Mouse (Mus musculus) heart, embryonic 11.5 days (tissue): Measurements from ENCODE around the gene Kynu. TPM values are rescaled to one million over a fixed set of nuclear protein-coding genes. Genes with fewer than 3 reads are reported as not detected.

ENCODE experiments used
- ATAC-seq: fragments of 200-750 bp; cut with Nextera tagmentation; replicated peaks from 2 replicates; pipeline ENCODE4 v1.8.0; 2017; ENCODE audit warnings: moderate library complexity; ENCODE audit not compliant: insufficient number of reproducible peaks, low FRiP score, low TSS enrichment
- H3K27ac ChIP-seq: fragments of 300-500 bp; sonication (generic); 2 replicates; pipeline ENCODE4 v1.5.1; 2014; ENCODE audit warnings: mild to moderate bottlenecking, low read depth, low read length
- H3K27me3 ChIP-seq: fragments of 300-500 bp; sonication (generic); 2 replicates; pipeline ENCODE4 v1.6.1; 2014; ENCODE audit warnings: mild to moderate bottlenecking, low read length, mixed read lengths; ENCODE audit not compliant: control insufficient read depth, insufficient read depth
- H3K36me3 ChIP-seq: fragments of 300-500 bp; sonication (generic); 2 replicates; pipeline ENCODE4 v1.6.1; 2014; ENCODE audit warnings: mild to moderate bottlenecking, low read length, moderate library complexity, mixed read lengths; ENCODE audit not compliant: control insufficient read depth, insufficient read depth
- H3K4me1 ChIP-seq: fragments of 300-500 bp; sonication (generic); 2 replicates; pipeline ENCODE4 v1.6.1; 2014; ENCODE audit warnings: low read length; ENCODE audit not compliant: control insufficient read depth, insufficient read depth
- H3K4me2 ChIP-seq: fragments of 300-500 bp; sonication (generic); 2 replicates; pipeline ENCODE4 v1.6.1; 2014; ENCODE audit warnings: mild to moderate bottlenecking, moderate library complexity
- H3K4me3 ChIP-seq: fragments of 300-500 bp; sonication (generic); 2 replicates; pipeline ENCODE4 v1.5.1; 2014; ENCODE audit warnings: low read depth, low read length
- H3K9ac ChIP-seq: fragments of 300-500 bp; sonication (generic); 2 replicates; pipeline ENCODE4 v1.6.1; 2014; ENCODE audit warnings: mild to moderate bottlenecking, low read depth, low read length, moderate library complexity
- H3K9me3 ChIP-seq: fragments of 300-500 bp; sonication (generic); replicated peaks from 2 replicates; pipeline ENCODE4 v1.6.1; 2016; ENCODE audit warnings: low read length; ENCODE audit not compliant: control insufficient read depth
- WGBS: fragments of 180-500 bp; shearing (Covaris S2); extraction: QIAGEN DNeasy Blood & Tissue Kit; methylation state at CpG from one replicate; pipeline ENCODE4 v1.1.7; 2014; ENCODE audit not compliant: insufficient replicate concordance; 5-methylcytosine and 5-hydroxymethylcytosine counted together
- polyA plus RNA-seq: library from polyadenylated mRNA; unstranded; fragments of >200 nt; fragmentation: Nextera tagmentation; extraction: Ambion mirVana; gene quantifications from 2 replicates; pipeline ENCODE4 v1.2.1, GENCODE M21; 2014

The Kynu gene
- not detected in 2 replicates for polyA plus RNA-seq

DNA sequence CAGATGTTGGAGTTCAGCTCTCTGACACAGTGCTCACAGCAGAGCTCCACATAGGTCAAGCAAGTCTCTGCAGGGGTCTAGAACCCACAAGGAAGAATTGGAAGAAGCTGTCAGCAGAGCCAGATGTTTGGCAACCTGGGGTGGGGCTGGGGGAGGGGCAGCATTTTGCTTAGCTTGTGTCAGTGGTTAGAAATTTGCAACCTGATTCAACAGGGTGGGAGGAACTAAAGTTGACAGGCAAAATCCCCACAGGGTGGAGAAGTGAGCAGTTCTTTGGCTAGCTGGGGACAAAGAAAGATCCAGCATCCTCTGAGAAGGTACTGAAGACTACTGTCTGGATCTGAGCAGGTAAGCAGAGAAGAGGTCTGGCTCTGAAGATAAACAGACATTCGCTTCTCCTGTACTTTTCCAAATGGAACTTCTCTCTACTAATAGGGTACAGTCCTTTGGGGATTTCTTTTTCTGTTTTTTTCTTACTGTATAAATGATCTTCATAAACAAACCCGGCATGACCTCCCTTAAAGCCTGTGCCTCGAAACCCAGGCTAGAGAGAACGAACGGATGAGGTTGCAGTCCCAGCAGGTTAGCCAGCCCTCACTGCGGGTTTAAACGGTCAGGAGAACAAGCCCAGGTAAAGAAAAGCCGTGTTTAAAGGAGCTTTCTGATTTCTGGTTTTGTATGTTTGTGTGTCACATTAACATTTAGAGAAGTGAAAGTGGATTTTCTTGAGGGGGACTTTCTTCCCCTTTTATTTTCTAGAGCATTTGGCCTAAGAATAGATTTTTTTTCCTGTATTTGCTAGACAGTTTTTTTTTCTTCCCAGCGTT, at the start of gene Kynu:
Gene Kynu, plus strand, starts transcription at position 268 of the 827 bp plus-strand sequence.
- H3K27me3 ChIP-seq = no peaks in the 10 kb centered on the region
- WGBS = 32% methylated on average over 9 of the region's 9 CpGs
- no peaks in the 10 kb centered on the region for H3K9me3 ChIP-seq
- H3K9ac ChIP-seq = no peak within 1 kb of the TSS
- ATAC-seq = no peak
- no peak within 1 kb of the TSS for H3K4me2 ChIP-seq
- H3K36me3 ChIP-seq = no peaks in the 10 kb centered on the region
- no peaks in the 10 kb centered on the region for H3K4me1 ChIP-seq
- H3K27ac ChIP-seq = no peak within 1 kb of the TSS
- H3K4me3 ChIP-seq = no peak within 1 kb of the TSS

DNA sequence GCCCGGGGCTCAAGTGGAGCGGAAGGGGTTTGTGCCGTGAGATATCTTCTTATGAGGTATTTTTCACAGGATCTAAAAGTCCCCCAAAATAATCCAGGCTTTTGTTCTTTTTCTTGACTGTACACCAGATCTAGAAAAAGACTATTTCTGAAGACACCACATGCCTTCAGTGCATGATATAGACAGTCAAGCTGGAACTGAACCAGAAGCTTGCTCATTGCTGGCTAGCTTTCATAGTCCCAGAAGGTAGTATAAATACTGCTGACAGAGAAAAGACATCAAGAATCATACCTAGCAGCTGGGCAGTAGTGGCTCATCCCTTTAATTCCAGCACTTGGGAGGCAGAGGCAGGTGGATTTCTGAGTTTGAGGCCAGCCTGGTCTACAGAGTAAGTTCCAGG, 48.9 kb upstream of the Kynu start:
- Histone ChIP-seq H3K27me3 (no peaks in the 10 kb centered on the region), H3K36me3 (no peaks in the 10 kb centered on the region), H3K27ac (no peak overlapping the region), H3K4me3 (no peak overlapping the region), H3K9me3 (no peaks in the 10 kb centered on the region), H3K9ac (no peak overlapping the region), H3K4me2 (no peak overlapping the region), H3K4me1 (no peaks in the 10 kb centered on the region)
- WGBS = 92% methylated on average over 3 of the region's 3 CpGs
- no peak for ATAC-seq

DNA sequence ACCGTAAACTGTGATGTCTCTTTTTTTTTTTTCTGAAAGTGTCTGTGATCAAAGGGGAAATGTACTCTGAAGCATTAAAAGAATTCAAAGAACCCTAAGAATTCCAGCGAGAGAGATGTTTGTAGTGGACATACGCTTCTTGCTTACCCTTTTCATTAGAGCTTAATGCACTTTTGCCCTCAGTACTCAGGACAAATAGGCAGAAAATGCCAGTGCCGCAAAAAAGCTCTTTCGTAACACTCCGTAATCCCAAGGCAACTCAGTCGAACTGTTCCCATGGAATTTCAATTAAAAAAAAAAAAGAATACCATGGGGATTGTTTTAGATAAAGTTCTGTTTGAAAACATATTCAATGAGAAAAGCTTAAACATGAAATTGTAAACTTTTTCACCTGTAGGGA, 41.3 kb upstream of the Kynu start:
- Histone ChIP-seq H3K4me3 (no peak overlapping the region), H3K4me1 (no peaks in the 10 kb centered on the region), H3K9me3 (no peaks in the 10 kb centered on the region), H3K27me3 (no peaks in the 10 kb centered on the region), H3K9ac (no peak overlapping the region), H3K36me3 (no peaks in the 10 kb centered on the region), H3K27ac (no peak overlapping the region), H3K4me2 (no peak overlapping the region)
- no peak for ATAC-seq
- WGBS = 46% methylated on average over 7 of the region's 7 CpGs

DNA sequence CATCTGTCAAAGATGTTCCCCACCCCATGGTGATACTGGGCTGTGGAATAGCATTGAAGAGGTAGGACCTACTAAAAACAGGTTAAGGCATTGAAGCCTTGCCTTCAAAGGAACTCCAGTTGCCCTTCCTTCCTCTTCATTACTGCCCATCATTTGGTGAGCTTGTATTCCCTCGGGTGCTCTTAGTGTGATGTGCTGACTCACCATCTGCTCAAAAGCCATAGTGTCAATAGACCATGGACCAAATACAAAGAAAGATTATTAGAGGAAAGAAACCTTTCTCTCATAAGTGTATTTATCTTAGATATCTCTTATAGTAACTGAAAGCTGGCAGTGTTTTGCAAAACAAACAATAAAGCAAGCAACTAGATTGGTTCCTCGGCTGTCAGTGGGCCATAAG, 20.7 kb upstream of the Kynu start:
- Histone ChIP-seq H3K27ac (no peak overlapping the region), H3K27me3 (no peaks in the 10 kb centered on the region), H3K9ac (no peak overlapping the region), H3K4me2 (no peak overlapping the region), H3K36me3 (no peaks in the 10 kb centered on the region), H3K4me3 (no peak overlapping the region), H3K4me1 (no peaks in the 10 kb centered on the region), H3K9me3 (no peaks in the 10 kb centered on the region)
- WGBS = 67% methylated on average over 2 of the region's 2 CpGs
- no peak for ATAC-seq

DNA sequence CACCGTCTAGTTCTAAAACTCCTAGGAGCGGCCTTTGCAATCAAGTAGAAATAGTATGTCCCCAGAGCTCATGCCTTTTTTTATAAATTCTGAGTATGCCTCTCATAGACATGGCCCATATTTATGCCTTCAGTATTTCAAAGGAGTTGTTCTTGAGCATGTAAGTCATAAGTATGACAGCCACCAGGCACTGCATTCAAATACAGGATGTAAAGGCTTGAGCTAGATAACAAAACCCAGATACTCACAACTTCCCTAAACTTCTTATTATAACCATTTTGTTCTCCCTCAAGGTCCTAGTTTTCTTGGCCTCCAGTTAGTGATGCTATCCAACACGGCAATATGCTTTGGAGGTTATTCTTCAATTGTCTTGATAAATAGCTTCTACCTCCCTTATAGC, 12.5 kb upstream of the Kynu start:
- Histone ChIP-seq H3K4me2 (no peak overlapping the region), H3K36me3 (no peaks in the 10 kb centered on the region), H3K9ac (no peak overlapping the region), H3K27me3 (no peaks in the 10 kb centered on the region), H3K4me3 (no peak overlapping the region), H3K9me3 (no peaks in the 10 kb centered on the region), H3K4me1 (no peaks in the 10 kb centered on the region), H3K27ac (no peak overlapping the region)
- WGBS = 78% methylated on average over 3 of the region's 3 CpGs
- no peak for ATAC-seq

DNA sequence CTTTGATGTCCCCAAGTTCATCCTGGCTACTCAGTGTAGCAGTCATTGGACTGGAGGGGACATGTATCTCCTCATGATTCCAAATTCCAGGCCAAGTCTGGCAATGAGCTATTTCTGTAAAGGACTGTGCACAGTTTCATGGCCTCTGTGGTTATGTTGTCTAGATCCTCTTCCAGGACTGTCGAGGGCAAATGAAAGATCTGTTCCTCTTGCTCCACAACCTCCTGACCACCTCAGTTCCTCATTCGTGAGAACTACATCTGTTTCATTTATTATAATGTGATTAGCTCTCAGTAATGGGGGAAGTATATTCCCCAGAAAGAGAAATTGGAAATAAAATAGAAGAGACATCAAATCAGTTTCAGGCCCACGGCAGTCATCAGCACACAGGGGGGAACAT, 9.5 kb upstream of the Kynu start:
- ATAC-seq = no peak
- H3K36me3 ChIP-seq = no peaks in the 10 kb centered on the region
- no peak overlapping the region for H3K4me3 ChIP-seq
- no peaks in the 10 kb centered on the region for H3K9me3 ChIP-seq
- H3K4me2 ChIP-seq = no peak overlapping the region
- 76% methylated on average over 3 of the region's 3 CpGs for WGBS
- H3K4me1 ChIP-seq = no peaks in the 10 kb centered on the region
- H3K9ac ChIP-seq = no peak overlapping the region
- H3K27me3 ChIP-seq = no peaks in the 10 kb centered on the region
- H3K27ac ChIP-seq = no peak overlapping the region

DNA sequence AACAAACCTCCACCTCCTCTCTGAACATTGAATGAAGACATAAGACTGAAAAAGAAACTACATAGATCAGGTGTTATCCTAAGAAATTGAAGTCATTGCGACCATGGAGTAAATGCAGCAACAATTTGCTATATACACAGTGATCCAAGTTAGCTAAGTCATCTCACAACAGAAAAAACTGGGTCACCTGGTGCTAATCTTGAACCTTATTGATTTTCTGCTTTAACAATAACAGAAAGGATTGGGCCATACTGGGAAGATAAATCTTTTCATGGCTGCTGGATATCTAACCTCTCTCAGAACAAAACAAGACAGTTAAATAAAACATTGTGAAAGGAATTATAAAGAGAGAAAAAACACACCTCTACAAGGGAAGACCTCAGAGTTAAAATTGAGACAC, 8.7 kb upstream of the Kynu start:
- Histone ChIP-seq H3K9ac (no peak overlapping the region), H3K36me3 (no peaks in the 10 kb centered on the region), H3K4me1 (no peaks in the 10 kb centered on the region), H3K27ac (no peak overlapping the region), H3K27me3 (no peaks in the 10 kb centered on the region), H3K4me3 (no peak overlapping the region), H3K9me3 (no peaks in the 10 kb centered on the region), H3K4me2 (no peak overlapping the region)
- ATAC-seq = no peak
- WGBS = 73% methylated on average over 1 of the region's 1 CpGs

DNA sequence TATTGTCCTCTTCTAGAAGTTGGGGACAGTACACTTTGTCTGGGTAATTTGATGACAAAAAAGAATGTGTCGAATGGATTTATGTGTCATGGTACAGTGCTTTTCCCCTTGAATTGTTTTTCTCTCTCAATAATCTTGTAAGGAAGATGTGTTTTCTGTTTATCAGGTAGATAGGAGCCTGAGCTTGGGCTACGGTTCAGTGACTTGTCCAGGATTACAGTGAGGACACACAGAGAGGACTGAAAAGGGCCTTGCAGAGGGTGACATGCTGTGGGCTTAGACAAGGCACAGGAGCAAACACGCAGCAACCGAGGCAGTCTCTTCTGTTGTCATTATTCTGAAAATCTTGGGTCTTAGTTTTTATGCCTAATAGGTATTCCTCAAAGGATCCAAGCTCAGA, 913 bp upstream of the Kynu start:
- Histone ChIP-seq H3K27me3 (no peaks in the 10 kb centered on the region), H3K9ac (no peak overlapping the region), H3K27ac (no peak overlapping the region), H3K36me3 (no peaks in the 10 kb centered on the region), H3K4me1 (no peaks in the 10 kb centered on the region), H3K4me3 (no peak overlapping the region), H3K4me2 (no peak overlapping the region), H3K9me3 (no peaks in the 10 kb centered on the region)
- WGBS = 63% methylated on average over 4 of the region's 4 CpGs
- ATAC-seq = no peak

DNA sequence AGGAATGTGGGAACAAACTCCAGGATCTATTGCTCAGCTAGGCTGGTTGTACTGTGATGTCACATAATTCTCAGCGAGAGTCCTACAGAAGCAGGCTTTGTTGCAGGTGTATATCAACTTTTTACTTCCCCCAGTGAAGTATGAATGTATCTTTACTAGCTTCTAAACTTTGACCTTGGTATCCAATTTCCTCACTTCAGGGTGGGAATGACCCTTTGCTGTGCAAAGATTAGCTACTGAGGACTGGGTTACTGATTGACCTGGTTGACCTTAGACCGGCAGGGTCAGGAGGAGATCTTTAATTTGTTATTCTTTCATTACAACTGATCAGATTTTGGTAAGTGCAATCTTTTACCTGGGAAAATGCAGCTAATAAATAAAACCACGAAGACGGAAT, 758 bp downstream of the Kynu start:
- Histone ChIP-seq H3K9me3 (no peaks in the 10 kb centered on the region), H3K27me3 (no peaks in the 10 kb centered on the region), H3K27ac (no peak overlapping the region), H3K4me1 (no peaks in the 10 kb centered on the region), H3K4me3 (no peak overlapping the region), H3K9ac (no peak overlapping the region), H3K4me2 (no peak overlapping the region), H3K36me3 (no peaks in the 10 kb centered on the region)
- ATAC-seq = no peak
- WGBS = 60% methylated on average over 4 of the region's 4 CpGs
